In the genomic region with DNA sequence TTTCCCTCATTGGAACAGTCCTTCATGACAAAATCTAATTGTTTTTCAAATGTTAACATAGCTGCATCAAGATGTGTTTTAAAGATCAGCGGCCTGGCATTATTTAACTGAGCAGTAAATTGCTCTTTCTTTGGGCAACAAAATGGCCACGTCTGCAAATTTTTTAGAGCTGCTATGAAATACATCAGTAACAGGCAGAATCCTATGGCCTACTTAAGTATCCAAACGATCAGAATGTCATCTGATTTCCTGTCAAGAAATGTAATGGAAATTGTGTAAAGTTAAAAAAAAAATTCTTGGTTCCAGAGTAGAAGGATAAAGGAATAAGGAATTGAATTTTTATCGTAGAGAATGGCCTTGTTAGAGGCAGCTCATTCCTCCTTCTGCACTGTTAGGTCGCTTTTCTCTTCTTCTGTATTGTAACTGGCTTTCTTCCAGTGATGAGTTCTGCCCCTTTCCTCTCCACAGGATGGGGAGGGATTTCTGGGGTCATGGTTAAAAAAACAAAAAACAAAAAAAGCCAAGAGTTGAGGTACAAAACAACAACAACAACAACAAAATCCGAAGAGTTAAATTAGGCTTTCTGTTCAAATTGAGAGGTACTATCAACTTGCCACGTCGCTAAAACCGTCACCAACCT, we compare ENCODE assay signal across 8 mouse cellular contexts. TPM values are rescaled to one million over a fixed set of nuclear protein-coding genes. Genes with fewer than 3 reads are reported as not detected.
DNase-seq lines count a peak whose midpoint lies in the region; ATAC-seq and TF ChIP-seq lines count a peak whose summit lies in the region.

No protein-coding gene starts in this region.

- WGBS in spleen, adult 2 months: 21% methylated on average over 9 of the region's 9 CpGs
- 27% methylated on average over 9 of the region's 9 CpGs for WGBS in limb, embryonic 14.5 days
- WGBS in stomach, postnatal 0 days: 30% methylated on average over 9 of the region's 9 CpGs

- 0 out of 2 replicates have a peak overlapping the region, but pooled peaks have one; percentile 92 for H3K9ac ChIP-seq in limb, embryonic 14.5 days (ENCODE audit: low read depth, low read length, severe bottlenecking)
- peak overlapping the region; percentile 59; the same call in 1 of the 2 replicates for H3K9ac ChIP-seq in stomach, postnatal 0 days (ENCODE audit: low read length)

- H3K27me3 ChIP-seq in spleen, adult 2 months (ENCODE audit: control insufficient read depth, insufficient read depth, low read length): no peaks in the 10 kb centered on the region
- no peaks in the 10 kb centered on the region for H3K27me3 ChIP-seq in limb, embryonic 14.5 days (ENCODE audit: control insufficient read depth, insufficient read depth, low read length)
- H3K27me3 ChIP-seq in stomach, postnatal 0 days (ENCODE audit: control insufficient read depth, insufficient read depth, low read length): no peaks in the 10 kb centered on the region

- TF ChIP-seq EP300 in stomach, postnatal 0 days (optimal IDR thresholded peaks at IDR 0.05): no peak

- no peak for TF ChIP-seq POLR2A in spleen, adult 2 months (IDR thresholded peaks at IDR 0.05; ENCODE audit: low read depth, low read length)
- no peak for TF ChIP-seq POLR2A in limb, embryonic 14.5 days (IDR thresholded peaks at IDR 0.05; ENCODE audit: borderline replicate concordance, extremely low read depth, insufficient read depth, insufficient read length)

- DNase-seq in CD4-positive, CD25-positive, alpha-beta regulatory T cell, adult 2 months (ENCODE audit: low read depth, low spot score): peak; percentile 28
- DNase-seq in spleen, adult 2 months (ENCODE audit: low read depth in 1 of 2, low spot score in 2 of 2): no peak
- no peak for DNase-seq in spleen, adult 18-20 months
- DNase-seq in limb, embryonic 14.5 days (ENCODE audit: low spot score): peak; percentile 24
- DNase-seq in stomach, postnatal 0 days (ENCODE audit: low spot score): no peak
- DNase-seq in left cerebral cortex, adult 9 months (ENCODE audit: low spot score in 2 of 2): no peak
- DNase-seq in thymus, postnatal 4 days: no peak

- no peak for ATAC-seq in CD4-positive, CD25-positive, alpha-beta regulatory T cell, adult 4 months
- no peak for ATAC-seq in limb, embryonic 14.5 days (ENCODE audit: low FRiP score, low read depth)
- no peak for ATAC-seq in stomach, postnatal 0 days (ENCODE audit: low FRiP score, low TSS enrichment)

- peaks cover 11% of the 10 kb centered on the region; the same call in 1 of the 2 replicates for H3K4me1 ChIP-seq in spleen, adult 2 months (ENCODE audit: control insufficient read depth, insufficient read depth, insufficient read length)
- H3K4me1 ChIP-seq in limb, embryonic 14.5 days (ENCODE audit: control insufficient read depth, insufficient read depth, low read length): peaks cover 11% of the 10 kb centered on the region
- H3K4me1 ChIP-seq in stomach, postnatal 0 days (replicated peaks; ENCODE audit: control insufficient read depth, insufficient read depth): no peaks in the 10 kb centered on the region

- no peak overlapping the region for H3K4me3 ChIP-seq in spleen, adult 2 months (ENCODE audit: extremely low read depth, insufficient read depth, insufficient read length)
- peak overlapping the region; percentile 97 for H3K4me3 ChIP-seq in limb, embryonic 14.5 days (replicated peaks; ENCODE audit: low read length)
- peak overlapping the region; percentile 89 for H3K4me3 ChIP-seq in stomach, postnatal 0 days (ENCODE audit: low read depth, low read length)

- no peaks in the 10 kb centered on the region for H3K36me3 ChIP-seq in spleen, adult 2 months (ENCODE audit: control insufficient read depth, insufficient read depth, low read length)
- no peaks in the 10 kb centered on the region for H3K36me3 ChIP-seq in limb, embryonic 14.5 days (ENCODE audit: control insufficient read depth, insufficient read depth, low read length)
- no peaks in the 10 kb centered on the region for H3K36me3 ChIP-seq in stomach, postnatal 0 days (ENCODE audit: control insufficient read depth, insufficient read depth, low read length)

- peak overlapping the region; percentile 69 for H3K4me2 ChIP-seq in limb, embryonic 14.5 days (replicated peaks; ENCODE audit: low read depth, low read length, severe bottlenecking)
- peak overlapping the region; percentile 64 for H3K4me2 ChIP-seq in stomach, postnatal 0 days (replicated peaks; ENCODE audit: low read depth)

- no peaks in the 10 kb centered on the region for H3K9me3 ChIP-seq in limb, embryonic 14.5 days (ENCODE audit: control insufficient read depth, low read length)
- H3K9me3 ChIP-seq in stomach, postnatal 0 days (ENCODE audit: control insufficient read depth, low read length): no peaks in the 10 kb centered on the region

- H3K27ac ChIP-seq in spleen, adult 2 months (ENCODE audit: insufficient read depth, low read length): peak overlapping the region; percentile 97
- peak overlapping the region; percentile 76; the same call in 1 of the 2 replicates for H3K27ac ChIP-seq in limb, embryonic 14.5 days (replicated peaks; ENCODE audit: low read depth, low read length)
- H3K27ac ChIP-seq in stomach, postnatal 0 days (replicated peaks): peak overlapping the region; percentile 83

- no peak for TF ChIP-seq CTCF in spleen, adult 2 months (IDR thresholded peaks at IDR 0.05; ENCODE audit: extremely low read depth, insufficient read depth, insufficient read length, insufficient replicate concordance)
- TF ChIP-seq CTCF in stomach, postnatal 0 days (IDR thresholded peaks at IDR 0.05; ENCODE audit: low read depth): no peak

RNA-seq across cellular contexts. Expression of gene Osbpl8, which starts 0.8 kb away (rescaled TPM):
- 10 to 100 TPM; 12.9 to 13.2 TPM for polyA plus RNA-seq in CD4-positive, CD25-positive, alpha-beta regulatory T cell, adult 4 months (2017; shearing (Covaris generic))
- 5.7 and 6.6 TPM in 2 replicates for polyA plus RNA-seq in spleen, adult 2 months (2012; rRNA removed)
- polyA plus RNA-seq in limb, embryonic 14.5 days (2012; rRNA removed): 10.4 and 11.4 TPM in 2 replicates
- 9.0 and 10.8 TPM in 2 replicates for polyA plus RNA-seq in limb, embryonic 14.5 days (2014; fragmentation: Nextera tagmentation; extraction: Ambion mirVana)
- 4.5 and 5.1 TPM in 2 replicates for polyA plus RNA-seq in stomach, postnatal 0 days (2015; fragmentation: Nextera tagmentation; extraction: Ambion mirVana)

Comparison
In these comparisons a context has a peak if more than half of its experiments do, and no peak if none do; other contexts are left out.
1. DNase-seq: peak in CD4-positive, CD25-positive, alpha-beta regulatory T cell, adult 2 months (single experiment) and limb, embryonic 14.5 days (single experiment); none in spleen, adult 2 months (0 of 2), spleen, adult 18-20 months (0 of 2), stomach, postnatal 0 days (single experiment), left cerebral cortex, adult 9 months (0 of 2) and thymus, postnatal 4 days (single experiment).
2. Peak in every context shown above with its lines, with median percentiles within 50 percentile points of each other: H3K27ac ChIP-seq.